Mouse (Mus musculus): Measurements from ENCODE around the gene Mybbp1a.

The Mybbp1a gene

DNA sequence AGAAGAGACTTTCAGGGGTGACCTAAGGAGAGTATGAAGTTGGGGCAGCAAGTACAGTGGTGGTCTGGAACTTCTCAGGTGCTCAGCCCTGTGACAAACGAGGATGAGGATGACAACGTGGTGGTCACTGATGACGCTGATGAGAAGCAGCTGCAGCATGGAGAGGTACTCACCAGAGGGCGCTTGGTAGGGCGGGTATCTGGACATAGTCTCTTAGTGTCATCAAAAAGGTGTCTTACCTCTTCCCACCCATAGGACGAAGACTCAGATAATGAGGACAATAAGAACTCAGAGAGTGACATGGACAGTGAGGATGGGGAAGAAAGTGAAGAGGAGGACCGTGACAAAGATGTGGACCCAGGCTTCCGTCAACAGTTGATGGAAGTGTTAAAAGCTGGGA is 6.3 kb downstream of the Mybbp1a start:
- no peak for DNase-seq

DNA sequence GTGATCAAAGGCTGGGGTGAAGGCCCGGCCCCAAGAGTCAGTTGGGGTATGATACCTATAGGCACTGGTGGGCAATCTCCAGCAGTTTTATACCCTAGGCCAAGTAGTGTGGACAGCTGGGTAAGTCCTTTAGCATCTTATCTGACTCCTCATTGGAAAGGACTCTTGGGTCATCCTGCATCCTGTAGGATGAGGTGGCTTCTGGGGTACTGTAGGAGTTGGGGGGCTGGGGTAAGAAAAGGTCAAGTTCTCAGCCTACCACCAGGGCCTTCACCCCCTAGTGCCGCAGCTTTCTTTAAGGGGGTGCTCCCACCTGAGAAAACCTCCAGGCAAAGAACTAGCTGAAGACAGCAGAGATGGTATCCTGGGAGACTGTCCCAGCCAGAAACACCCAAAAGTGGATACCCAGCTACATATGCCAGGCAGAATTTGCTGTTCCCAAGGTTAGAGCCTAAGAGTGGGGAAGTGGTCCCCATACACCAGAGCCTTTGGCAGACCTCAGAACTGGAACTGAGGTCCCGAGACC is 11.0 kb downstream of the Mybbp1a start:
- no peak for DNase-seq

DNA sequence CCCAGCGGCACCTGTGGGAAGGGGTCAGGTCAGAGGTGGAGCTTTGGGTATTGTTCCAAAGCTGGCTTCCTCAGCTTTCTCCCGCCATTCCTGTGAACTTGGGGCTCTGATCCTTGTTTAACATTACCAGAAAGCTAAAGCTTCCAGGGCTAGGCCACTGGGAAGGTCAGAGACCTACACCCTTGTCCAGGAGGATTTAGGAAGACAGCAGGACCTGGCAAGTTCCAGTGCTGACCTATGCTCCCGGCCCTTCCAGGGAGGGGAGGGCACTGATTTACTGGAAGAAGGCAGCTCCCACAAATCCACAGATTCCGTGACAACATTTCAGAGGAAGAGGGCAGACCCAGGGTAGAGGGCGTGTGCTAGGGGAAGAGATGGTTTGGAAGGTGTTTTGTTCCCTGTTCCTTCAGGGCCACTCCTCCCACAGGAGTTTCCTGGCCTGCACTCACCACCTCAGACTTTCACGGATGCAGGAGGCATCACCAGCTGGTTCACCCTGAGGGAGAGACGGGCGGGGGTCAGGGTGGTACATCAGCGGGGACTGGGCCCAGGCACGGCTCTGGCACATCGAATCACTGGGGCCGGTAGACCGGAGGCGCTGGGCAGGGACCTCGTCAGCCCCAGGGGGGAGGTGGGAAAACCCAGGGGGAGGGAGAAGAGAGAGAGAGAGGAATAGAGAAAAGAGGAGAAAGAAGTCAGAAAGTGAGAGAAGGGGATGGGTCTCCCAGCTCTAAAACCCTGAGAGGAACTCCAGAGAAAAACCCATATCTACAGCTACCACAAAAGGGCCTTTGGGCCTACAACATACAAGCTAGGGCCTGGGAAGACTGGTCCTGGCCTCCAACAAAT is 12.2 kb downstream of the Mybbp1a start:
- no peak for DNase-seq

DNA sequence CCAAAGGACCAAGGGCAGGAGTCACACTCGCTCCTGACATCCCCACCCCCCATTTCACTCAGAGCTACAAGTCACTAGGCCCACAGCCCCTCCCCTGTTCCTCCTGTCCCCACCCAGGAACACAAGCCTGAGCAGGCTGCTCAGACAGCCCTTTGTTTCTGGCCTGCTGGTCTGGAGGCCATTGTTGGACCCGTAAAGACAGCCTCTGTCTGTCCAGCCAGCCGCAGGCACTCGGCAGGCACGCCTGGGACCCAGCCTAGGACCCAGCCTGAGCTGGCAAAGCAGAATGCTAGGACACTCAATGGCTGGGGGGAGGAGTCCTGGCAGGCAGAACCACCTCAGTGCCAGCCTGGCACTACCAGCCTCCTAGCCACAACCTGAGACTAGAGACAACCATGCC is 14.5 kb downstream of the Mybbp1a start:
- DNase-seq, result no peak

DNA sequence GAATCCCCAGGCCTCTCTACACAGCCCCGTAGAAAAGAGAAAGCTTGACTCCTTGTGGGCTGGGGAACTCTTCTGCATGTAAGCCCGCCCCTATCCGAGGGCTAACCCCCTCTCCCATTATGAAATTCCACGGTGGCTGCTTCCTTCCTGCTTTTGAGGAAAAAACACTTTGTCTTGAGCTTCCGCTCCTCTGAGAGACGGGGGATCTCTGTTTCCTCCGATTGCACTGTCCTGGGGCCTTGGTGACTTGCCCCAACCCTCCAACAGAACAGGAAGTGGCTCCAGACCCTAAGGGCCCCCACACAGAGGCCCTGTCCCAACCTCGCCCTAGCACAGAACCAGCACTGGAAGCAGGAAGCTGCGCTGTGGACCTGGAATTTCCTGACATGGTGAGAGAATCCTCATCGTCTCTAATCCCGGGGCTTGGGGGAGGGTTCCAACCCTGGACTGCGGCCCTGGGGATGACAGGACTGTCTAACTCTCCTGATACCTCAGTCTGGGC is 16.9 kb downstream of the Mybbp1a start:
- no peak for DNase-seq

DNA sequence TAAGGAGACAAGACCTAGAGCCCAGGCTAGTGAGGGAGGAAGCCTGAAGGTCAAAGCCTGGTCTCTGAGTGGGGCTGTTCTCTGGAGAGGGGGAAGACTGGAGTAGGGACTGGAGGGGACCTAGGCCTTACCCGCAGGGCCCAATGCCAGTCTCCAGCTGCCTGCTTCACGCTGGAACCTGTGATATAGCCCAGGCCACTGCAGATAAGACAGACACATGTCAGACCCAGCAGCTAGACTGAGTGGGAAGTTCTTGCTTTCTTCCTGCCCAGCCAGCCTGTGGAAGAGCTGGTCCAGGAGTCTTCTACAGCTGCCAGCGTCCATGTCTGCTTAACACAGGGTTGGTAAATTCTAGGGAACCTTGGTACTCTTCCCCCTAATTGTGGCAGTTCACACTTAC is 17.3 kb downstream of the Mybbp1a start:
- DNase-seq, result no peak

DNA sequence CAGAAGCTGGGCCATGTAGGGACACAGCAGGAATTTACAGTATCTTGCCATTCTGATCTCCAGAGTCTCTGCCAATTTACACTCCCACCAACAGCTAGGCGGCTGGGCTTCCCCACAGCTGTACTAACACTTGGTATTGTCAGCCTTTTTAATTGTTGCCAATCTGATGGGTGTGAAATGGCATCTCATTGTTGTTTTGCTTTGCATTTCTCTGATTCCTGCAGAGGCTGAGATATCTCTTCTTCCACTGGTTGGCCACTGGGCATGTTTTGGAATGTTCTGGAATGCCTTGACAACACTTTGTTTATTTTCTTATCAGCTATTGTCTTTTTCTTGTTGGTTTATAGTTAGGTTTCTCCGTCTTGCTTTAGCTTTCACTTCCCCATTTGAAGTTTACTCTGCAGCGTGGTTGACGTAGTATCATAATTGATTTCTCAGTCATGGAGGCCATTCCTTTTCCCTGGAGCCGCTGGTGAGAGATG is 20.4 kb downstream of the Mybbp1a start:
- DNase-seq, result no peak

DNA sequence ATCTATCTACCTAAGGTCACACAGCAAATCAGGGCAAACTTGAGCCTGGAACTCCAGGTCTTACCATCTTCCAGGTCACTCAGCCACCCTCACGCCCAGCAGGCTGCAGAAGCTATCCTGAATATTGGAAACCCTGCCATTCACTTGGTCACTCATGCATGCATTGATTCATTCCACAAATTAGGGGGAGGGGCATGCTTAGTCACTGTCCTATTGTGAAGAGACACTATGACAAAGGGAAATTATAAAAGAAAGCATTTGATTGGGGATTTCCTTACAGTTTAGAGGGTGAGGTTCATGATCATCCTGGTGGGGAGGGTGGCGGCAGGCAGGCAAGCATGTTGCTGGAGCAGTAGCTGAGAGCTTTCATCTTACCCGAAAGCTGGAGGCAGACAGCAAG is 23.7 kb downstream of the Mybbp1a start:
- no peak for DNase-seq

DNA sequence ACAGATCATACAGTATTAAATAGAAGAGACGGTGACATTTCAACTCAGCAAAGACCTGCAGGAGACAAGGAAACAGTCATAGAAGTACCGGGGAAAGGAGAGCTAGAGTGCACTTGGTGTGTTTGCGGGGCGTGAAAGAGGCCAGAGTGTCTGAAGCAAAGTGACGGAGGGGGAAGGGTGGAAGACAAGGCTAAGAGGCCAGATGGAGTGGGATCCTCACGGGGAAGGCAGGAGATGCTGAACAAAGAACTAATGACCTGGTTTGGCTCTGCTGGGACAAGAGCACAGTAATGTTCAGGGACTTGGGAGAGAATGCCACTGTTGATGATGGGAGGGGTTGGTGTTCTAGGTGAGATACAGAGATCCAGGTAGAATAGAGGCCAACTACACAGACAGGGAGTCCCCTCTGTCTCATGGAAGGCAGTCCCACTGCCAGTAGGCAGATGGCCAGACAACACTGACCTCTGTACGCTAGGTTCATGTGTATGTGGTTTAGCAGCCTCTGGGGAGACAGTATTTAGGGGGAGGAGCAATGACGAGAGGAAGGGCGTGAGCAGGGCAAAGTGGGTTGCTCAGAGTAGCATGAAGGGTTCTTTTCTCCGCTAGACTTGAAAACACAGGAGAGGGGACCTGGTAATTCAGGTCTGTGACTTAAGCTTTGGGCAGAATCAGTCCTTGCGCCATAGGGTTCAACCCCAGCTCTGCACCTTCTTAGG is 25.0 kb downstream of the Mybbp1a start:
- DNase-seq, result no peak

DNA sequence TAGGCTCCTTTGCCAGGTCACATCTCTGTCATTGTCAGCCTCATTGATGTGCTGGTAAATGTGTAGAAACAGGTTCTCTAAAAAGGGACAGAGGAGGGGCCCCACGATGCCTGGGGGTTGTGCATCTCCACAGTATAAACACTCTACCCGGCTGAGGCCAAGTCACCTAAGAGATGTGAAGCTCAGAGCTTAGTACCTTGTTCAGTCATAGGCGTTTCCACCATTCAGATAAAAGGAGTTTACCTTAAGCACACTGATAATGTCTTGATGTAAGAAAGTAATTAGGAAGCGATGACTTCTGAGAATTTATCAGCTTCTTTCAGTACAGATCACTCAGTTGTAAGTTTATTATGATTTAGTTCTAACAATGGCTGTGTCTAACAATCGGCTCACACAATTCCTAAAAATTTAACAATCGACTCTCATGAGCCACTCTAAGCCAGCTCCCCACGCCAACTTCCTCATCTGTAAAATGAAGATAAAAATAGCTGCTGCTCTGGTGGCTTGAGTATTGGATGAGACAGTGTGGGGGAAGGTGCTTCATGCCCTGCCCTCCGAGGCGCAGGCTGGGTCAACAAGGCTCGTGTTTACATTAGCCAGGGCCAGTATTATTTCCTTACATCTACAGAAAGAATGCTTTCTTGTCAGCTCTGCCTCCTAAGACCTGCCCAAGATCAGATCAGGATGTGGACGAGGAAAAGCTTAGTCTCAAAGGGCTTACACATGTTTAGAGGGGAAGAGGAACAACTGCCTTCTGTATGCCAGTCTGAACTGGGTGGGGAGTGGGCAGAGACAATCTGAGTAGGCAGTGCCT is 25.7 kb downstream of the Mybbp1a start:
- DNase-seq, result peak; percentile 37

DNA sequence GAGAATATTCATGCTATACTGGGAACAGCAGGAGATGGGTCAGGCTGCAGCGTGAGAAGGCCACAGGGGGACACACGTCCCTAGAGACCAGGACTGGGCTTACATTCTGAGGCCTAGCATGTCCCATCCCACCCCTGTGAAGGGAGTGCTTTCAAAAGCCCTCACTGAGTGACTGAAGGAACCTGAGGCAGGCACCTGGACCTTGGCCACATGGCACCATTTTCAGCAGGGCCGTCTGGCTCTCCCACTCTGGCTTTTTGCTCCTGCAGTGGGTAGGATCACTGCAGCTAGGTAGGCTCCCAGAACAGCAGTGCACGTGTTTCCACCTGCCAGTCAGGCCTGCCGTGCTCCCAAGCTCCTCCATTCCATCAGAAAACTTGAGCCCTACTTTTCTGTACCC is 27.4 kb downstream of the Mybbp1a start:
- no peak for DNase-seq

DNA sequence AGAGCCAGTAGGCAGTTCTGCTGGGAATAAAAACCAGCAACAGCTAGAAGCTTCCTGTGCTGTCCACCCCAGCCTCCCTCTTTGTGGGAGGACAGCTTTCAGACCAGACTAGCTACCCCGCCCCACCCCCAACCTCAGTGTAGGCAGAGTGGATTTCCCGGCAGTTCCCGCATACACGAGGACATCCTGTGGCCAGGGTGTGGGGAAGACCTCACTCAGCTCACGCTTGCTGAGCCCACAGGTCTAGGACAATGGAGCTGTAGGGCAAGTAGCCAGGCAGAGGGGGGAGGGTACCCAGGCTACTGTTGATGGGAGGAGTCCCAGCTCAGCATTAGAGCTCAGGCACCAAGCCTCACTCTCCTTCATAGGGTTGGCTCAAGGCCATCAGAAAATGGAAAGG is 28.1 kb downstream of the Mybbp1a start:
- peak; percentile 53 for DNase-seq

DNA sequence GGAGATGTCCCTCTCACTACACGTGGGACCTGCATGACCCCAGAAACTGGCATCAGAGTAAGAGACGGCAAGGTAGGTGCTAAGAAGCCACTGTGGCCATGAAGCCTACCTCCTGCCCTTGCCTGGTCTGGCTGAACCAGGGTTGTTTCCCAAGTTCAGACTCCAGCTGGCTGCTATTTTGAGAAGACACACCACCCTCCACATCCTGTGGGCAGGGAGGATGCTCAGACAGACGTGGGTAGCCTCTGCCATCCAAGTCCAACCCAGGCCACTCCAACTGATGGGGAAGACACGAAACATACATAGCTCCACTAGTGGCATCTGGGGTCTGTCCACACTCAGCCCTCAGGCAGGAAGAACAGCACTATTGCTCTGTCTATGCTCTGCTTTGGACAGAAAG is 28.8 kb downstream of the Mybbp1a start:
- DNase-seq, result no peak

DNA sequence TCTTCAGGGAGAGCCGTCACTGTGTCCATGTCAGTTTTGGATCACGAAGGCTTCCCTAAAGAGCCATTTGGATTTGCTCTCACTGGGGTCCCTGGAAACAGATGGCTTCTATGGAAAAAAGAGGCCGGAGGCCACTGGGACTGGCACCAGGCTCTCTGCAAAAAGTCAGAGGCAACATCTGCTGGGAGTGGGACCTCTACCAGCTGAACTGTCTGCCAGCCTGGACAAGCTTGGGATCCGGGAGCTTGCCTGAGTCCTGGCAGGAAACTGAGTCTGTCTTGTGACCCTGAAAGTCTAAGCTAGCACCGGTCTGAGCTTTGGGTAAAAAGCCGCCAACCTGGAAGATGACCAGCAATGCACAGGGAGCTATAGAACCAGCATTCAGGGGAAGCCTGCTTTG is 30.2 kb downstream of the Mybbp1a start:
- DNase-seq, result no peak

DNA sequence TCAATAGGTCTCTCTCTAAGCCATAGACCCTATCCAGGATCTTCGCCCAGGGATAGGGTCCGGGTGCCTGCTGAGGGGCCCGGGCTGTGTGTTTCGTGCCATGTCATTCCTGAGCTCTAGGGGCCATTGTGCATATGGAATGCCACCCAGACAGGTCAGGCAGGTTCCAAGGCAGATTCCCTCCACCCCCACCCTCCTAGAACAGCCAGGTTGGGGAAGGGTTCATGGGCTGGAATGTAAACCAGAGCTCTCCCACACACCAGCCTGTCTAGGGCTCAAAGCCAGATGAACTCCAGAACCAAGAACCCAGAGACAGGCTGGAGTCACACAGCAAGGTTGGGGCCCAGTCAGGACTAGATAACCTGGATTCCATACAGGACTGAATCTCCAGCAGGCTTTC is 32.4 kb downstream of the Mybbp1a start:
- no peak for DNase-seq

DNA sequence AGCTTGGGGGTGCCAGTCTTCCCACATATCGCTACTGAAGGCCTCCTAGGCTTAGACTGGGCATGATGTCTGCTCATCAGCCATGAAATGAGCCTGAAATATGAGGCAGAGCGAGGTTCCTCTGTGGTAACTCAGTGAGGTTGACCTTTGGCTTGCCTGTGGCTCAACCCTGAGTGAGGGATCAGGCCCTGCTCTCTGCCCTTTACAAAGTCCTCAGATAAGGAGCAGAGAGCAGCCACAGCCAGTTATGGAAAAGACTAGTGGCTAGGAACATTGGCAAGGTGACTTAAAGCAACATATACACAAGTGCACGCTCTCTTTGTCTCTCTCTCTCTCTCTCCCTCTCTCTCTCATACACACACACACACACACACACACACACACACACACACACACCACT is 33.8 kb downstream of the Mybbp1a start:
- DNase-seq, result no peak

DNA sequence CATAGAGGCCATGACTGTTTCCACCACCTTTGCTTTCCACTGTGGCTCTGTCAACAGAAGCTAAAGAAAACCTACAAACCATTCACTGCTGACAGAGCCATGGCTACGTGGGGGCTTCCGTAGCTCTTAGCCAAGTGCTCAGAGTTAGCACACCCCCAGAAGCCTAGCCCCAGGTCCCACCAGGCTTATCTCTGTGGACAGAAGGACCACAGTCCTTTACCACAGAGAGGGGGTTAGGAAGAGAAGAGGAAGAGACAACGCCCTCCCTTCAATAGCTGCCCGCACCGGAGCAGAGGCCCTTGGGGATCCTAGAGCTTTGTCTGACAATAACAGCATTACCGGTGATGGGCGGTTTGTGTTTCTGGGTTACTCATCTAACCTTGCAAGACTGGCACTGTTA is 34.3 kb downstream of the Mybbp1a start:
- DNase-seq, result no peak

DNA sequence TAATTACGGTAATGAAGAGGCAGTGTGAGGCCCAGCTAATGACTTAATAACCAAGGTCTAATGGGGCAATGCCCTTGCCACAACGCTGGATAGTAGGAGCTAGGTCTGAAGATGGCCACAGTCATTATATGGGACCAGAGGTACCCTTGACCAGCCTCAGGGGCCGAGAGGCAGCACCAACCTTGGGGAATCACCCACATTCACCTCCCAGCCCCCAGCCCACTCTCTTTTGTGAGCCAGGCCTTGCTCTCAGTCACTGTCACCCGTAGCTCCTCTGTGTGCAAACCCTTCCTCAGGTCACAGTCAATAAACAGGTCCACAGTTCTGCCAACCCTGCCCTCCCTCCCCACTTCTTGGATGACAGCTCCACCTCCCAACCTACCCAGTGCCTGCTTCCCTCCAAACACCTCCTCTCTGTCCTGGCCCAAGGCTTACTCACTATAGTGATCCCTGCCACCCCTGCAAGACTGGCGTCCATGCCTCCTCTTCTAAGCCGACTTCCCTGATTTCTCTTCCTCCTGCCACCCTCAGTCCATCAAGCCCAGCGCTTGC is 35.0 kb downstream of the Mybbp1a start:
- no peak for DNase-seq

DNA sequence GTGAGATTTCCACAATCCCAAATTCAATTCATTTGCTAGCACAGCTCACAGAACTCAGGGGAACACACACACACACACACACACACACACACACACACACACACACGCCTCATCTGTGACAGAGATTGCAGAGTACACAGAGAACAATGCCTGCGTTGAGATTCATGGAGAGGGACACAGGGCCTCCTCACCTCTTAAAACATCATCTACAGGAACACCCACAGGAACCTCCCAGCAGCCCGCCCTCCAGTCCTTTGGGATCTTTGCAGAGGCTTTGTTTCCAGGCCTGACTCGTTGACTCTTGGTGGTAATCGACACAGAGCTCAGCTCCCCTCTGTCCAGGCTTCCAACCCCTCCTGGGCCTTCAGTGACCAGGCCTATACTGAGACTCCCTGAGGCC is 36.0 kb downstream of the Mybbp1a start:
- DNase-seq, result no peak

DNA sequence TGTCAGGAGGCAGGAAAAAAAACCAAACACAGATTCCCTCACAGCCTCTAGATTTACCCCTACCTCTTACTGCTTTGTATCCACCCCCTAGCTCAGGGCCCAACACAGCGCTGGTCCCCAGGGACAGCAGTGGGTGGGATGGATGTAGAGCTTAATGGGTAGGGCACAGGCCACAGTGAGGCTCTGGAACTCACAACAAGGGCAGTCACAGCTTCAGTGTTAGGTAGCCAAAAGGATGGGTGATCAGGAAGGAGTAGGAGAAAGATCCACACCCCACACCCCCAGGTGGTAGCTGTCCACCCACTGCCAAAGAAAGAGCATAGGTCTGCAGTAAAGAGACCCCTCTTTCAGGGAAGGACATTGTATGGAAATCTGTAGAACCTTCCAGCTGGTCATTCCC is 36.5 kb downstream of the Mybbp1a start:
- no peak for DNase-seq

DNA sequence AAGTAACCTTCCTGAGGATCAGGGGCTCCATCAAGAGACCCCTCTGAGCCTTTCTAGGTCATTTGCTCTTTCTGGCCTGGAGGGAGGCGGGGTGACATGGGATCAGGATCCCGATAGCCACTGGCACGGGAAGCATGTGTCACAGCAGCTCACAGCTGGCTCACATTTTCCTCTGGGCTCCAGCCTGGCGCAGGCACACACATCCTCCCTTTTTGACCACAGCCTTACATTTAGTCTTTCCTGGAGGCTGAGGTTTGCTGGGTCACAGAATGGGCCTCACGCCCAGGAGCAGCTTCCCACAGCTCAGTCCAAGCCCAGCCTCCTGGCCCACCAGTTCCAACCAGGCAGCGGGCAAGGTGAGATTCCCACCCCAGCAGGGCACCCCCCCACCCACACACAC is 37.1 kb downstream of the Mybbp1a start:
- DNase-seq, result no peak

DNA sequence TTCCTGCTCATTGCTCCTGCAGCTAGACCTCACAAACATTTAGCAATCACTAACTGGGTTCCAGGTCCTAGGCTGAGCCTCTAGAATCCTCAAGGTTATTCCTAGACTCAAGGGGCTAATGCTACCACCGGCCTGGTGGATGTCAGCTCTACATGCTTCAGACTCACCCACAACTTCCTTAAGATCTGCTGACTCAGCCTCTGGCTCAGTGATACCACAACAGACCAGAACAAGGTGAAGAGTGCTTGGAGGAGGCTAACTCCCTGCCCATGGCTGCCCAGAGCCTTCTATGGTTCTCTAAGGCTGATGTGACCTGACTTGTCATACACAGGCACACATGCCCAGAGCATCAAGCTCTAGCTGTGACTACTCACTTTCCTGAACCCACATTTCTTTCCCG is 38.3 kb downstream of the Mybbp1a start:
- no peak for DNase-seq

DNA sequence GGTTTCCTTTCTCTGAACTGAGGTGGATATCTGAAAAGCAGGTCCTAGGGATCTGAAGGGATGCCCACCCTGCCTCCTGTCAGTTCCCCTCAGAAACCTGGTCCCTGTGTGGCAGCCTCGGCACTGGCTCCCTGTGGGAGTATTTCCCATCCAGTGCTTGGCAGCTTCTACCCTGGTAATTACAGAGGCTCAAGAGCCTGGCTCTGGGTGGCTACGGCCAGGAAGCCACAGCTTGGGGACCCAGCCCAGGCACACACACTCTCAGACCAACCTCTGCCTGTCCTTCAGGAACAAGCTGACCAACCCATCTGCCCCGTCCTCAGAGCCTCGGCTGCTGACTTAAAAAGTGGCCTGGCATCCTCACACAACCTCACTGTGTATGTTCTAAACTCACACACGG is 40.2 kb downstream of the Mybbp1a start:
- no peak for DNase-seq
